Mouse (Mus musculus): Measurements from ENCODE around the gene Ptn.

- TF ChIP-seq POLR2A (IDR thresholded peaks at IDR 0.05; ENCODE audit: extremely low read depth, insufficient read depth, low read length) (no peak), CTCF (IDR thresholded peaks at IDR 0.05; ENCODE audit: low read depth, low read length) (no peak)
Measured at GRCm38 (mm10) chr6:36772541-36772940, 37.5 kb downstream of the Ptn start.
